Mouse (Mus musculus) testis, adult 2 months (tissue): ENCODE results near the gene Csad.

Source experiments
- CTCF ChIP-seq: fragments of 200-500 bp; IDR thresholded peaks from 2 replicates; pipeline ENCODE4 v1.5.1; 2012; ENCODE audit warnings: low read depth, mild to moderate bottlenecking, inconsistent platforms, low read length, moderate library complexity; ENCODE audit not compliant: control insufficient read depth, insufficient read depth, insufficient replicate concordance
- POLR2A ChIP-seq: fragments of 200-500 bp; IDR thresholded peaks from 2 replicates; pipeline ENCODE4 v1.6.1; 2012; ENCODE audit warnings: low read depth, mild to moderate bottlenecking, inconsistent platforms, low read length, moderate library complexity; ENCODE audit not compliant: control insufficient read depth

GRCm38 (mm10) chr15:102188883-102189282 lies 15.6 kb downstream of the Csad start:
- TF ChIP-seq POLR2A (no peak), CTCF (no peak)
